Mouse (Mus musculus) C2C12 (cell line): ENCODE measurements around the gene C1qtnf1.

Experiments used
- CTCF ChIP-seq: IDR thresholded peaks from one replicate; pipeline ENCODE4 v1.5.1; 2011; ENCODE audit not compliant: control insufficient read depth, insufficient read depth, insufficient read length
- MAX ChIP-seq: IDR thresholded peaks from one replicate; pipeline ENCODE4 v1.6.1; 2011; ENCODE audit warnings: mild to moderate bottlenecking, control low read depth
- MYOD1 ChIP-seq: IDR thresholded peaks from one replicate; pipeline ENCODE4 v1.6.1; 2011; ENCODE audit warnings: low read depth; ENCODE audit not compliant: control insufficient read depth, insufficient read length
- USF1 ChIP-seq: IDR thresholded peaks from one replicate; pipeline ENCODE4 v1.6.1; 2011; ENCODE audit warnings: low read depth, mild to moderate bottlenecking, control low read depth, moderate library complexity

DNA sequence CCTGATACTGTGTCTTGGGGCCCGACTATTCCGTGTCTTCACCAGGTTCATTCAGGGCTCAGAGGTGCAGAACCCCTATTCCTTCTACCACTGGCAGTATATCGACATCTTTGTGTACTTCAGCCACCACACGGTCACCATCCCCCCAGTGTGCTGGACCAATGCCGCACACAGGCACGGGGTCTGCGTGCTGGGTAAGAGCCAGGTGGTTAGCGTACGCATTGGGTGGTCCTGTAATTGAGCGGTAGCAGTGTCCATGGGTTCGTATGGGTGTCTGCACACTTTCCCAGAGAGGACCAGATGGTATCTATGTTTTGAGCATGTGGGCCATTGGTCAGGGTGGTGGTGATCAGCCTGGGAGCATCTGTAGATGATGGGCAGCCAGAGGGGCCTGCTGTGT is 53.2 kb downstream of the C1qtnf1 start:
- TF ChIP-seq CTCF, result no peak
- no peak for TF ChIP-seq MYOD1
- no peak for TF ChIP-seq MAX
- TF ChIP-seq USF1, result no peak
